Mouse (Mus musculus) C2C12 (cell line): ENCODE data around the gene Ap4e1. TPM values are rescaled to one million over a fixed set of nuclear protein-coding genes. Genes with fewer than 3 reads are reported as not detected.
A peak's percentile ranks its signal among the peaks of the same experiment; 100 is the strongest.

ENCODE experiments used
- H3K27me3 ChIP-seq: one replicate; pipeline ENCODE4 v1.6.1; 2011; ENCODE audit not compliant: control insufficient read depth, insufficient read depth, insufficient read length
- H3K36me3 ChIP-seq: one replicate; pipeline ENCODE4 v1.6.1; 2011; ENCODE audit not compliant: control insufficient read depth, insufficient read depth
- H3K4me3 ChIP-seq: one replicate; pipeline ENCODE4 v1.5.1; 2011; ENCODE audit warnings: mild to moderate bottlenecking, control low read depth; ENCODE audit not compliant: poor library complexity, insufficient read depth, severe bottlenecking
- H3K79me2 ChIP-seq: one replicate; pipeline ENCODE4 v1.6.1; 2011; ENCODE audit not compliant: control insufficient read depth, insufficient read depth
- H3K79me3 ChIP-seq: one replicate; pipeline ENCODE4 v1.6.1; 2011; ENCODE audit warnings: low read depth, control low read depth
- H3ac ChIP-seq: one replicate; pipeline ENCODE3; 2011; ENCODE audit warnings: low read depth; ENCODE audit not compliant: control insufficient read depth, insufficient read length
- CEBPB ChIP-seq: IDR thresholded peaks from one replicate; pipeline ENCODE4 v1.6.1; 2011; ENCODE audit warnings: low read depth, mild to moderate bottlenecking, control low read depth, moderate library complexity
- CTCF ChIP-seq: IDR thresholded peaks from one replicate; pipeline ENCODE4 v1.5.1; 2011; ENCODE audit not compliant: control insufficient read depth, insufficient read depth, insufficient read length
- FOSL1 ChIP-seq: IDR thresholded peaks from one replicate; pipeline ENCODE4 v1.8.0; 2011; ENCODE audit warnings: mild to moderate bottlenecking, low read length; ENCODE audit not compliant: poor library complexity, insufficient read depth, severe bottlenecking
- MAX ChIP-seq: IDR thresholded peaks from one replicate; pipeline ENCODE4 v1.6.1; 2011; ENCODE audit warnings: mild to moderate bottlenecking, control low read depth
- MYOD1 ChIP-seq: IDR thresholded peaks from one replicate; pipeline ENCODE4 v1.6.1; 2011; ENCODE audit warnings: low read depth; ENCODE audit not compliant: control insufficient read depth, insufficient read length
- MYOG ChIP-seq: IDR thresholded peaks from one replicate; pipeline ENCODE4 v1.6.1; 2011; ENCODE audit not compliant: control insufficient read depth, insufficient read length; ENCODE audit errors: extremely low read depth
- USF1 ChIP-seq: IDR thresholded peaks from one replicate; pipeline ENCODE4 v1.6.1; 2011; ENCODE audit warnings: low read depth, mild to moderate bottlenecking, control low read depth, moderate library complexity
- long read RNA-seq, 2 experiments: library from polyadenylated mRNA; unstranded; transcript quantifications; one replicate each; pipeline ENCODE4 v2.0.0; 2019 to 2020
- polyA plus RNA-seq: library from polyadenylated mRNA; unstranded; fragments of >200 nt; fragmentation: generic; extraction: Trizol; gene quantifications from one replicate; pipeline ENCODE4 v1.2.1, GENCODE M21; 2012; ENCODE audit warnings: missing spikeins

Ap4e1 gene
- 2.6 TPM for polyA plus RNA-seq
- long read RNA-seq, experiment 1, full-length matches to known transcripts = 1 of 2 reads
- long read RNA-seq, experiment 1, partial matches to known transcripts = 0 of 2 reads
- long read RNA-seq, experiment 1, other reads (novel, unspliced or antisense) = 1 of 2 reads
- long read RNA-seq, experiment 2, full-length matches to known transcripts = 34 of 57 reads
- long read RNA-seq, experiment 2, partial matches to known transcripts = 7 of 57 reads
- long read RNA-seq, experiment 2, other reads (novel, unspliced or antisense) = 16 of 57 reads

DNA sequence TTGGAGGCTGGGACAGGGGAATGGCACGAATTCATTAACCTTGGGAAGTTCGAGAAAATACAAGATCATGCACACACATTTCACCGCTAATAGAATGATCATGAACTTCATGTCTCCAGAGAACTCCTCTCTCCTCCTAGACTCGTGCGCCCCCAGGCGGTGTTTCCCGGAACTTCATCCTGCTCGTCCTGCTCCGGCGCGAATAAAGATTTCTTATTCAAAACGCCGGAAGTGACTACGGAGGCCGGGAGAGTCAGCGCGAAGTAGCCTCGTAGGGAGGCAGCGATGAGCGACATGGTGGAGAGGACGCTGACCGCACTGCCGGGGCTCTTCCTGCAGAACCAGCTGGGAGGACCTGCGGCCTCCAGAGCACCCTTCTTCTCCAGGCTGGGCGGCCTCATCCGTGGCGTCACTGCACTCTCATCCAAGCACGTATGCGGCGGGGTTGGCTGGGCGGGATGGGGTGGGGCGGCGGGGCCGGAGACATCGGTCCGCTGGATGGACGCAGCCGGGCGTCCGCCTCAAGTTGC, at the start of gene Ap4e1:
TSS of gene Ap4e1 (plus strand) at position 249 of the 530 bp plus-strand sequence.
- peaks cover 17% of the 10 kb centered on the region for H3K79me3 ChIP-seq
- H3K4me3 ChIP-seq = peak within 1 kb of the TSS; percentile 69
- H3K27me3 ChIP-seq = no peaks in the 10 kb centered on the region
- H3ac ChIP-seq = peak within 1 kb of the TSS; percentile 92
- peaks cover 33% of the 10 kb centered on the region for H3K79me2 ChIP-seq
- TF ChIP-seq MYOG = no peak
- TF ChIP-seq FOSL1 = peak; percentile 28
- no peak for TF ChIP-seq MYOD1
- TF ChIP-seq USF1 = no peak
- peak; percentile 71 for TF ChIP-seq MAX
- no peak for TF ChIP-seq CEBPB
- peak; percentile 40 for TF ChIP-seq CTCF
- peaks cover 19% of the 10 kb centered on the region for H3K36me3 ChIP-seq

GRCm38 (mm10) chr2:126961696-126962095, 46.8 kb upstream of the Ap4e1 start:
- Histone ChIP-seq H3K36me3 (no peaks in the 10 kb centered on the region), H3ac (no peak overlapping the region), H3K79me3 (no peaks in the 10 kb centered on the region), H3K79me2 (no peaks in the 10 kb centered on the region), H3K4me3 (no peak overlapping the region), H3K27me3 (no peaks in the 10 kb centered on the region)
- TF ChIP-seq FOSL1 (no peak), CEBPB (no peak), MAX (no peak), MYOD1 (no peak), MYOG (no peak), USF1 (no peak), CTCF (no peak)

DNA sequence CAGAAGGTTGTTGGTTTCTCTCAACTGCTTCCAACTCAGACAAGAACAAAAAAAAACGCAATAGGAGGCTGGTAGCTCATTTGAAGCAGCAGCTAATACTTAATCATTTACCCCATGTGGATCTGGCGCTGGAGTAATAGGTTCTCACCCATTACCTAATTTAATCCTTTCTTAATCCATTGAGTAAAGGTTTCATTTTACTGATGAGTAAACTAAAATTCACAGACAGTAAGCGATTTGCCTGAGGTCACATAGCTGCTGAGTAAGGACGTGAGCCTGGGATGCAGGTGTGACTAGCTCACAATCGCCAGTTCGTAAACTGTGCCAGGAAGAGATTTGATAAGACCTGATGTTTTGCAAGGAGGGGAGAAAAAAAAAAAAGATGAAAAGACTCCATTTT, 31.1 kb upstream of the Ap4e1 start:
- H3K79me3 ChIP-seq = no peaks in the 10 kb centered on the region
- TF ChIP-seq CTCF (no peak), CEBPB (no peak), FOSL1 (no peak), USF1 (no peak), MYOG (no peak), MYOD1 (no peak), MAX (no peak)
- H3K36me3 ChIP-seq = no peaks in the 10 kb centered on the region
- no peak overlapping the region for H3K4me3 ChIP-seq
- H3K79me2 ChIP-seq = no peaks in the 10 kb centered on the region
- no peak overlapping the region for H3ac ChIP-seq
- no peaks in the 10 kb centered on the region for H3K27me3 ChIP-seq

GRCm38 (mm10) chr2:126983221-126983620, 25.3 kb upstream of the Ap4e1 start:
- no peaks in the 10 kb centered on the region for H3K36me3 ChIP-seq
- H3K27me3 ChIP-seq = no peaks in the 10 kb centered on the region
- no peak overlapping the region for H3ac ChIP-seq
- H3K79me3 ChIP-seq = no peaks in the 10 kb centered on the region
- no peak overlapping the region for H3K4me3 ChIP-seq
- H3K79me2 ChIP-seq = no peaks in the 10 kb centered on the region
- TF ChIP-seq MYOG = no peak
- TF ChIP-seq CEBPB = no peak
- no peak for TF ChIP-seq USF1
- no peak for TF ChIP-seq MYOD1
- no peak for TF ChIP-seq FOSL1
- no peak for TF ChIP-seq CTCF
- TF ChIP-seq MAX = no peak

- Histone ChIP-seq H3K36me3 (no peaks in the 10 kb centered on the region), H3K27me3 (no peaks in the 10 kb centered on the region)
- no peak for TF ChIP-seq FOSL1
- no peak for TF ChIP-seq USF1
- TF ChIP-seq CEBPB = no peak
- TF ChIP-seq CTCF = no peak
- TF ChIP-seq MYOD1 = no peak
These were observed 18.6 kb upstream of the Ap4e1 start for GRCm38 (mm10) chr2:126989919-126990318.

More at GRCm38 (mm10) chr2:126989919-126990318, 18.6 kb upstream of the Ap4e1 start:
- Histone ChIP-seq H3ac (no peak overlapping the region), H3K79me2 (no peaks in the 10 kb centered on the region), H3K79me3 (no peaks in the 10 kb centered on the region), H3K4me3 (no peak overlapping the region)
